Mouse (Mus musculus): ENCODE measurements at regions not wholly inside any gene's neighbourhood (a gene's known extent, or its start where the extent isn't known, plus 50 kb on each side); places are given as distances from the start of the nearest gene placed in this dataset.

DNA sequence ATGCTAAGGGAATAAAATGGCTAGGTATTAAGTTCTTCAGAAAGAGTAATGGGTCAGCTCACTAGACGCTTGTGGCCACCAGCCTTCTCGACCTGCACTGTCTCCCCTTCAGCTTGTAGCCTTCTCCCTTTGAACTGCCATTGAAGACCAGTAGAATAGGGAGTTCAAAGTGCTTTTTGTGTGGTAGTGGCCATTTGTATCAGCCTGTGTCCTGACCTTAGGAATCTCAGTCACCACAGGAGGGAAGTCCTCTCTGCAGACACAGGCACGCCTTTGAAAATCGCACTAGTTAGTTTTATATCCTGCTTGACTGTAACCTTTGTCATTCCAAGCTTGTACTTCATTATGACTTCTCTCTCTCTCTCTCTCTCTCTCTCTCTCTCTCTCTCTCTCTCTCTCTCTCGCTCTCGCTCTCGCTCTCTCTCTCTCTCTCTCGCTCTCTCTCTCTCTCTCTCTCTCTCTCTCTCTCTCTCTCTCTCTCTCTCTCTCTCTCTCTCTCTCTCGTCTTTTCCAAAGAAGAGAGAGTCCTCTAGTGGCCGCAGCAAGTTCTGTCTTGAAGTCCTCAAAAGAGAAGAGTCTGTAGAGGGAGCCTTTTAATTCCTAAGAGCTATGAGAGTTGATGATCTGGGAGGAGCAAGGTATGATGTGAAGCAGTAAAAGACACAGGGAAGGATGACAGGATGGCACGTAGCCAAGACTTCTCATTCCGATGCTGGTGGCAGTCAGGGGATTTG lies 147.6 kb upstream of the Usp25 start:
- 0 out of 2 replicates have a peak overlapping the region, but pooled peaks have one; percentile 14 for H3K4me3 ChIP-seq (ENCODE audit: low read depth, low read length)
- H3K9me3 ChIP-seq (replicated peaks; ENCODE audit: control insufficient read depth, low read length), result no peaks in the 10 kb centered on the region
- H3K4me2 ChIP-seq, result peak overlapping the region; percentile 42
- H3K27me3 ChIP-seq (ENCODE audit: control insufficient read depth, insufficient read depth, low read length), result no peaks in the 10 kb centered on the region
- WGBS (ENCODE audit: insufficient replicate concordance), result 33% methylated on average over 7 of the region's 12 CpGs
- H3K27ac ChIP-seq (ENCODE audit: low read depth, low read length), result no peak overlapping the region
- H3K36me3 ChIP-seq (ENCODE audit: control insufficient read depth, insufficient read depth, low read length), result no peaks in the 10 kb centered on the region
- no peak for ATAC-seq (replicated peaks; ENCODE audit: insufficient number of reproducible peaks, low FRiP score, low TSS enrichment)
- H3K9ac ChIP-seq (ENCODE audit: low read depth, low read length), result no peak overlapping the region
- no peaks in the 10 kb centered on the region for H3K4me1 ChIP-seq (ENCODE audit: control insufficient read depth, insufficient read depth, low read length)

DNA sequence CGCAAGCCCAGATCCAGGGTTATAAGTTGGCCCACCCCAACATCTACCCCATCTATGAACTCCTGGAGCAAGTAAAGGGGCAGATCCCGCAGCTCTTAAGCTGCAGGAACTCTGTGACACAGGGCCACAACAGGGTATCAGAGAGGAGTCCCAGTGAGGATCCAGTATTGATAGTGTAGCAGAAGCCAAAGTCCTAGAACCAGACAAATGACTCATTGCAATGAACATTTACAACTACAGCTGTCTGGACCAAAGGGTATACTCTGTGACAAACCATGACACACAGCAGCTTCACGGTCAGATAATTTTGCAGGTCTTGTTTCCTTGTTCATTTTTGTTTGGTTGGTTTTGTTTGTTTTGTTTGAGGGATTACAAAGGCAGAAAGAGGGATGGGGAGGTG lies 149.1 kb upstream of the Usp25 start:
- Histone ChIP-seq H3K27ac (ENCODE audit: low read depth, low read length) (no peak overlapping the region), H3K36me3 (ENCODE audit: control insufficient read depth, insufficient read depth, low read length) (no peaks in the 10 kb centered on the region), H3K4me2 (no peak overlapping the region), H3K4me1 (ENCODE audit: control insufficient read depth, insufficient read depth, low read length) (no peaks in the 10 kb centered on the region), H3K27me3 (ENCODE audit: control insufficient read depth, insufficient read depth, low read length) (no peaks in the 10 kb centered on the region), H3K9me3 (replicated peaks; ENCODE audit: control insufficient read depth, low read length) (no peaks in the 10 kb centered on the region), H3K9ac (ENCODE audit: low read depth, low read length) (no peak overlapping the region), H3K4me3 (ENCODE audit: low read depth, low read length) (no peak overlapping the region)
- no peak for ATAC-seq (replicated peaks; ENCODE audit: insufficient number of reproducible peaks, low FRiP score, low TSS enrichment)
- 86% methylated on average over 3 of the region's 3 CpGs for WGBS (ENCODE audit: insufficient replicate concordance)

DNA sequence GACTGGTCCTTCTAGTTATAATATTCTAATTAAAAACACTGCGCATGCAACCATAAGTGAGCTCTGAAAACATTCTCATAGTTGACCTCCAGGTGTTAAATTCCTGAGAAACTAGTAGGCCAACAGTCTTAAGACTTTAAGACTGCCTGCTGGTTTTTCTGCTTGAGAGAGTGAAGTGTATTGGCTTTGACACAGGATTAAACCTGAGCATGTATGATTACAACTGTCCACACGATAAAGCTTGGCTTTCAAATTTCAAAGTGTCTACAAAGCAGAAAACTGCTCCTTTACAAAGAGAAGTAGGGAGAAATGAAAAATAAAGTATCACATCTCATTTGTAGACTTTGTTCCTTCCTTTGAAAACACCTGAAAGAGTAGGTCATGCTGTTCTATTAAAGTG lies 157.7 kb upstream of the Usp25 start:
- H3K4me3 ChIP-seq (ENCODE audit: low read depth, low read length), result no peak overlapping the region
- no peak overlapping the region for H3K9ac ChIP-seq (ENCODE audit: low read depth, low read length)
- H3K4me1 ChIP-seq (ENCODE audit: control insufficient read depth, insufficient read depth, low read length), result no peaks in the 10 kb centered on the region
- no peaks in the 10 kb centered on the region for H3K36me3 ChIP-seq (ENCODE audit: control insufficient read depth, insufficient read depth, low read length)
- no peaks in the 10 kb centered on the region for H3K9me3 ChIP-seq (replicated peaks; ENCODE audit: control insufficient read depth, low read length)
- no peak for ATAC-seq (replicated peaks; ENCODE audit: insufficient number of reproducible peaks, low FRiP score, low TSS enrichment)
- WGBS (ENCODE audit: insufficient replicate concordance), result 84% methylated on average over 2 of the region's 2 CpGs
- no peaks in the 10 kb centered on the region for H3K27me3 ChIP-seq (ENCODE audit: control insufficient read depth, insufficient read depth, low read length)
- H3K27ac ChIP-seq (ENCODE audit: low read depth, low read length), result no peak overlapping the region
- no peak overlapping the region for H3K4me2 ChIP-seq

DNA sequence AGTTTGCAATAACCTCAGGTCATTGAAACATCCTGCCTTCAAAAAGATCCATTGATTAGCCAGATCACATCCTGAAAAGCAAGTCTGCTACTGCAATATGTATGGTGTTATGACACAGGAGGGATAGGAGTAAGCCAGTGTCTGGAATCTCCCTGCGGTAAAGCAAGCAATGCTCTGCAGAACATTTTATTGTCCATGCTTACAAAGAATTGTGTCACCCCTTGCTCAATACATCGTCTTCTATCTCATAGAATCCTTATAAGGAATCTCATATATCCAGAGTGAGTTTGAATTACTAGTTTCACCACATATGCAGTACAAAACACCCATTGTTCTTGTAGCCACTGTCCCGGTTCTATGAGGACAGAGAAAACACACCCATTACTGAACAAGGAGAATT lies 162.1 kb upstream of the Usp25 start:
- no peaks in the 10 kb centered on the region for H3K9me3 ChIP-seq (replicated peaks; ENCODE audit: control insufficient read depth, low read length)
- no peak overlapping the region for H3K27ac ChIP-seq (ENCODE audit: low read depth, low read length)
- no peaks in the 10 kb centered on the region for H3K36me3 ChIP-seq (ENCODE audit: control insufficient read depth, insufficient read depth, low read length)
- no peaks in the 10 kb centered on the region for H3K4me1 ChIP-seq (ENCODE audit: control insufficient read depth, insufficient read depth, low read length)
- no peak overlapping the region for H3K4me2 ChIP-seq
- no peak overlapping the region for H3K4me3 ChIP-seq (ENCODE audit: low read depth, low read length)
- H3K27me3 ChIP-seq (ENCODE audit: control insufficient read depth, insufficient read depth, low read length), result no peaks in the 10 kb centered on the region
- no peak for ATAC-seq (replicated peaks; ENCODE audit: insufficient number of reproducible peaks, low FRiP score, low TSS enrichment)
- 69% methylated on average over 3 of the region's 3 CpGs for WGBS (ENCODE audit: insufficient replicate concordance)
- no peak overlapping the region for H3K9ac ChIP-seq (ENCODE audit: low read depth, low read length)

DNA sequence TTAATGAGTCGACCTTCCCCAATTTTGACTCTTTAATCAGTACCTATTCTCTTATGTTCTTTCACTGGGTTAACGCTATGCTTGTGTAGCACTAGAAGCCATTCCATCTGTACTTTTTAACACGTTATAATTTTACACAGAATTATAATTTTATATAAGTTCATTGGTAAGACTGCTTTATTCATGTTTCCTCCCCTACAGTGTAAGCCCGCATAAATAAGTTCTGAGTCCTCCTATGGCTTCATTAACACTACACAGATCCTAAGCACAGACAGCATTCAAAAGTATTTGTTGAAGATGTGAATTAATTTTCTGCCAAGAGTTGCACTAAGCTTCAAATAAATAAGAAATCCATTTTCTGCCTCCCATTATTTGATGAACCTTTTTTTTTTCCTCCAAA lies 176.1 kb upstream of the Usp25 start:
- 84% methylated on average over 4 of the region's 4 CpGs for WGBS (ENCODE audit: insufficient replicate concordance)

DNA sequence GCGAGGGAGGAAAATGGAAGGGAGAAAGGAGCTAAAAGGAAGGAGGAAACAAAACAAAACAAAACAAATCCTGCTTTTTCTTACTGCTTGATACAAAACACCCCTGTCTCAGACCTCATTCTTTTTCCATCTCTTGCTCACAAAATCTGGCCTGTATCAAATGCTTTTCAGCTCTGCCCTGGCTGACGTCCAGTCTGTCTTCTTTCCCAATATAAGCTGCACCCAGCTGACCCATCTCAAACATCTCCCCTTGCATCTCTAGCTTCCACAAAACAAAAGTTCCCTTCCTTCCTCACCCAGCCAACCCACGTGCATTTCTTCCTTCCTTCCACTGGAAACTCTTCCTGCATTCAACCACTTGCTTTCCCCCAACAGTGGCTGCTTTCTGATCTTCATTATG lies 183.1 kb upstream of the Usp25 start:
- H3K4me2 ChIP-seq, result no peak overlapping the region
- WGBS (ENCODE audit: insufficient replicate concordance), result 43% methylated on average over 3 of the region's 3 CpGs
- H3K27ac ChIP-seq (ENCODE audit: low read depth, low read length), result no peak overlapping the region
- ATAC-seq (replicated peaks; ENCODE audit: insufficient number of reproducible peaks, low FRiP score, low TSS enrichment), result no peak
- H3K4me3 ChIP-seq (ENCODE audit: low read depth, low read length), result no peak overlapping the region
- H3K4me1 ChIP-seq (ENCODE audit: control insufficient read depth, insufficient read depth, low read length), result no peaks in the 10 kb centered on the region
- H3K36me3 ChIP-seq (ENCODE audit: control insufficient read depth, insufficient read depth, low read length), result no peaks in the 10 kb centered on the region
- no peak overlapping the region for H3K9ac ChIP-seq (ENCODE audit: low read depth, low read length)
- H3K9me3 ChIP-seq (replicated peaks; ENCODE audit: control insufficient read depth, low read length), result no peaks in the 10 kb centered on the region
- no peaks in the 10 kb centered on the region for H3K27me3 ChIP-seq (ENCODE audit: control insufficient read depth, insufficient read depth, low read length)

More for the DNA sequence above, 176.1 kb upstream of the Usp25 start:
- H3K27me3 ChIP-seq (ENCODE audit: control insufficient read depth, insufficient read depth, low read length), result no peaks in the 10 kb centered on the region
- H3K4me2 ChIP-seq, result no peak overlapping the region
- H3K9me3 ChIP-seq (replicated peaks; ENCODE audit: control insufficient read depth, low read length), result no peaks in the 10 kb centered on the region
- ATAC-seq (replicated peaks; ENCODE audit: insufficient number of reproducible peaks, low FRiP score, low TSS enrichment), result no peak
- H3K9ac ChIP-seq (ENCODE audit: low read depth, low read length), result no peak overlapping the region
- H3K27ac ChIP-seq (ENCODE audit: low read depth, low read length), result no peak overlapping the region
- no peaks in the 10 kb centered on the region for H3K4me1 ChIP-seq (ENCODE audit: control insufficient read depth, insufficient read depth, low read length)
- no peaks in the 10 kb centered on the region for H3K36me3 ChIP-seq (ENCODE audit: control insufficient read depth, insufficient read depth, low read length)
- no peak overlapping the region for H3K4me3 ChIP-seq (ENCODE audit: low read depth, low read length)

DNA sequence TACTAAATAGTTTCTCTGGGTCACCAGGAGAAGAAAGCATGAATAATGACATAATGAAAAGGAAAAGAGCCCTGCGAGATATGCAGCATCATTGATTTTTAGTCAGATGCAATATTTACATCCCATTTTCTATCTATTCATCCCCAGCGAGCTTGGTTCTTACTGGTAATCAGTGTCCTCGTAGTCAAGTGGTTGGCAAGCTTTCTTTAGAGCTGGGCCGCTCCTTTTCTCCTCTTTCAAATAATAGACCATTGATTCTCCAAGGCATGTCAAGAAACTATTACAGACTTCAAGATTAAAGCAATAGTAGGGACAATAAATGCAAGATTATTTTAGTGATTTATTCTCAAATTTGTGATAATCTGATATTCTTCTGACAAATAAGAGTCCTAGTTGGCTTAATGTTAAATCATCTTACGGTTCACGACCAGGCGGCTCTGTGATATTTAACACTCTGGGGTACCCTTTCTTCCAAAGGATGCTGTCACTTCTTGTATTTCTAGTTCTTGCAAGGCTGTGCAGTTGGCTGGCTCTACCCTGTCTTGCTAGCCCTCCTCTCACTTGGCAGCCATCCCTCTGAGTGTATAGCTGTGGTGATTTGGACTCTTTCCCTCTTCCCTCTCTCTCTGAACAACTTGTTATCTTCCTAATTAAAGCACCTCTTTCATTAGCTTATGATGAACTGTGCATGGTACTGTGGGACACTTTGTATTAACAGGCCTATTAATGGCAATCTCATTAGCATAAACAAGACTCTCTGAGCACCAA lies 185.6 kb upstream of the Usp25 start:
- H3K4me3 ChIP-seq (ENCODE audit: low read depth, low read length), result no peak overlapping the region
- WGBS (ENCODE audit: insufficient replicate concordance), result 85% methylated on average over 7 of the region's 7 CpGs

DNA sequence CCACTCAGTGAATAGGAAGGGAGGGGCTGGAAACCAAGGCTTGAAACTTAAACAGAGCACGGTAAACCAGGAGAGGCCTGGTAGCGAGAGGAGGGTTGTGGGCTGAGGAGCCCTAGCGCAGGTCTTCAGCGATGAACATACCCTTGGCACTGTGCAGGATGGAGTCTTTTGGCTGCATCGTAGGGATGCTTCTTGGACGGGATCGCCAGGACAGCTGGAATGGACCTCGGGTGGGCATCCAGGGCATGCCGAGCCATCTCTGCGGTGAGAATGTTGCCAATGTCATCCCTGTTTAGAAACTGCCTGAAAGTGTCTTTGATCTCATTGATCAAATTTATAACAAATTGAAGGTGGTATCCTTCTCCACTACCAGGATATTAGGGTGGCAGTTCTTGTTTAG lies 192.2 kb upstream of the Usp25 start:
- no peak overlapping the region for H3K9ac ChIP-seq (ENCODE audit: low read depth, low read length)
- 90% methylated on average over 10 of the region's 10 CpGs for WGBS (ENCODE audit: insufficient replicate concordance)
- H3K4me2 ChIP-seq, result no peak overlapping the region
- ATAC-seq (replicated peaks; ENCODE audit: insufficient number of reproducible peaks, low FRiP score, low TSS enrichment), result no peak
- H3K9me3 ChIP-seq (replicated peaks; ENCODE audit: control insufficient read depth, low read length), result no peaks in the 10 kb centered on the region
- H3K36me3 ChIP-seq (ENCODE audit: control insufficient read depth, insufficient read depth, low read length), result no peaks in the 10 kb centered on the region
- no peak overlapping the region for H3K27ac ChIP-seq (ENCODE audit: low read depth, low read length)
- no peaks in the 10 kb centered on the region for H3K27me3 ChIP-seq (ENCODE audit: control insufficient read depth, insufficient read depth, low read length)
- no peaks in the 10 kb centered on the region for H3K4me1 ChIP-seq (ENCODE audit: control insufficient read depth, insufficient read depth, low read length)
- H3K4me3 ChIP-seq (ENCODE audit: low read depth, low read length), result no peak overlapping the region

More for the DNA sequence above, 185.6 kb upstream of the Usp25 start:
- Histone ChIP-seq H3K4me2 (no peak overlapping the region), H3K4me1 (ENCODE audit: control insufficient read depth, insufficient read depth, low read length) (no peaks in the 10 kb centered on the region), H3K27ac (ENCODE audit: low read depth, low read length) (no peak overlapping the region), H3K9me3 (replicated peaks; ENCODE audit: control insufficient read depth, low read length) (no peaks in the 10 kb centered on the region), H3K27me3 (ENCODE audit: control insufficient read depth, insufficient read depth, low read length) (no peaks in the 10 kb centered on the region), H3K9ac (ENCODE audit: low read depth, low read length) (no peak overlapping the region), H3K36me3 (ENCODE audit: control insufficient read depth, insufficient read depth, low read length) (no peaks in the 10 kb centered on the region)
- ATAC-seq (replicated peaks; ENCODE audit: insufficient number of reproducible peaks, low FRiP score, low TSS enrichment), result no peak

Measured in heart, embryonic 11.5 days (tissue).